Mouse (Mus musculus) megakaryocyte, adult 5-6 weeks (primary cell): ENCODE measurements at regions not wholly inside any gene's neighbourhood (a gene's known extent, or its start where the extent isn't known, plus 50 kb on each side); places are given as distances from the start of the nearest gene placed in this dataset.

Experiments used
- ATAC-seq: 2 replicates; pipeline ENCODE4 v1.8.0; 2016; ENCODE audit warnings: mild to moderate bottlenecking, inconsistent platforms; ENCODE audit not compliant: poor library complexity, severe bottlenecking

- no peak for ATAC-seq
These were observed 115.5 kb downstream of the Qpct start for GRCm38 (mm10) chr17:79167198-79167597.

GRCm38 (mm10) chr17:79164874-79165553 lies 113.3 kb downstream of the Qpct start:
- no peak for ATAC-seq

- no peak for ATAC-seq
These were observed 112.3 kb downstream of the Qpct start for GRCm38 (mm10) chr17:79163983-79164382.

GRCm38 (mm10) chr17:79154138-79154537 lies 102.4 kb downstream of the Qpct start:
- ATAC-seq, result no peak

GRCm38 (mm10) chr17:79152823-79153222 lies 101.1 kb downstream of the Qpct start:
- ATAC-seq, result no peak

- no peak for ATAC-seq
These were observed 96.2 kb downstream of the Qpct start for GRCm38 (mm10) chr17:79147883-79148282.

GRCm38 (mm10) chr17:79144913-79145625 lies 93.4 kb downstream of the Qpct start:
- no peak for ATAC-seq

GRCm38 (mm10) chr17:79143031-79143430 lies 91.3 kb downstream of the Qpct start:
- no peak for ATAC-seq
